Mouse (Mus musculus) adrenal gland, adult 18-20 months (tissue): ENCODE measurements around the gene Cnot10. TPM values are rescaled to one million over a fixed set of nuclear protein-coding genes. Genes with fewer than 3 reads are reported as not detected.
A peak's percentile ranks its signal among the peaks of the same experiment; 100 is the strongest.

Experiments
- DNase-seq, 2 experiments: peaks; one replicate each; pipeline ENCODE4 v3.0.0; 2021 to 2022; ENCODE audit warnings: low spot score in 2 of 2
- total RNA-seq, 2 experiments: library from RNA; stranded (reverse); gene quantifications; 1 replicate in 1 of 2; 2 replicates in 1 of 2; pipeline ENCODE4 v1.2.3; 2021

Gene Cnot10
- total RNA-seq, 2 experiments from 2014 or later, result 28.7 to 34.2 TPM

- peak in 1 of 2 experiments; percentile 26 for DNase-seq
These were observed 55.6 kb downstream of the Cnot10 start for GRCm38 (mm10) chr9:114584183-114585016.

DNA sequence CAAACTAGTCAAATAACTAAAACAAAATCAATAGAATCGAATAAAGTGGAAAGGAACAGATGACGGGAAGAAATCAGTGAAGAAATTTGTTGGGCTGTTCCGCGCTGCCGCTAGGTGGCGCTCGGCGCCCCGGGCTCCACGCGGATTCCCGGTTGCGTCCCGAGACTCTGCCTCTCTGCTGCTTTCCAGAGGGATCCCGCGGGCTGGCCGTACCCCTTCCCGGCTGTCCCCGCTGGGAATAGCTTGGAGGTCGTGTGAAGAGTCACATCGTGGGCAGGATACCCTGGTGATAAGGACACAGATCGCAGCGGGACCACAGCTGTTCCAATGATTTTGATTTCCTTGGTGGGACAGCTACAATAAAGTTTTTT lies 56.2 kb downstream of the Cnot10 start:
- DNase-seq, result peak; percentile 70 to 76

GRCm38 (mm10) chr9:114578646-114579045 lies 61.3 kb downstream of the Cnot10 start:
- no peak for DNase-seq

DNA sequence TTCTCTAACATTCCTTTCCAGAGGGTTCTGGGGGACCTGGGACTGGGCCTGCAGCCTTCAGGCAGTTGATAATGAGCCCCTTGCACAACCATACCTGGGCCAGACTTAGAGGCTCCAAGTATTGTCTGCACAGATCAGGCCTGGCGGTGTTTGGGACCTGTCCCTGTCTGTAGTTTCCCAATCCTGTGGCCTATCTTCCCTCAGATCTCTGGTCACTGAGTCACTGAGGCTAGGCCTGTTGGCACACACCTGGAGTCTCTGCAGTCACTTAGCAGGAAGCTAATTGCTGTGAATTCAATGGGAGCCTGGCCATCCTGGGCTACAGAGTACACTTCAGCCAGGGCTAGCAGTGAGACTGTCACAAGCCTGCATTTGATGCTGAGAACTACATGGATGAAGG lies 64.0 kb downstream of the Cnot10 start:
- DNase-seq, result no peak

- DNase-seq, result no peak
These were observed 66.5 kb downstream of the Cnot10 start for GRCm38 (mm10) chr9:114573528-114573927.

DNA sequence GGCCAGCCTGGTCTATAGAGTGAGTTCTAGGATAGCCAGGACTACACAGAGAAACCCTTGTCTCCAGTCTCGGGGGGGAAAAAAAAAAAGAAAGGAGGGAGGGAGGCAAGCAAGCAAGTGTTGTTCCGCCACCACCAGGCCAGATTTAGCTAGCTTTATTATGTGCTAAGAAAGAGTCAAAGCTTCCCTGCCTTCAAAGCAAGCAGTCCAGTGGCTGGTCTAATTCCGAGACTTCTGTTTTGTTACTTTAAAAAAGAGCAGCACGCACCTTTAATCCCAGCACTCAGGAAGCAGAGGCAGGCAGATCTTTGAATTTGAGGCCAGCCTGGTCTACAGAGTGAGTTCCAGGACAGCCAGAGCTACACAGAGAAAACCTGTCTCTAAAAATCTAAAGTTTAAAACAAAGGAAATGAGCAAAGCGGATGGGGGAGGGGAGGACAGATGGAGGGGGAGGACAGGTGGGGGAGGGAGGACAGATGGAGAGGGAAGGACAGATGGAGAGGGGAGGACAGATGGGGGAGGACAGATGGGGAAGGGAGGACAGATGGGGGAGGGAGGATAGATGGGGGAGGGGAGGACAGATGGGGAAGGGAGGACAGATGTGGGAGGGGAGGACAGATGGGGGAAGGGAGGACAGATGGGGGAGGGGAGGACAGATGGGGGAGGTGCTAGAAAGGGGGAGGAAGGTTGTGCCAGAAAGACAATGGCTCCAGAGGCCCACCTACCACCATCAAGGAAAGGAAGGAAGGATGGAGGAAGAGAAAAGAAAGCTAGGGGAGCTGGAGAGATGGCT lies 71.1 kb downstream of the Cnot10 start:
- DNase-seq, result no peak

- no peak for DNase-seq
These were observed 75.3 kb downstream of the Cnot10 start for GRCm38 (mm10) chr9:114564667-114565066.

GRCm38 (mm10) chr9:114563761-114564606 lies 76.0 kb downstream of the Cnot10 start, which contains the start of gene Trim71:
TSS of gene Trim71 (minus strand) at chr9:114564369.
- no peak for DNase-seq

DNA sequence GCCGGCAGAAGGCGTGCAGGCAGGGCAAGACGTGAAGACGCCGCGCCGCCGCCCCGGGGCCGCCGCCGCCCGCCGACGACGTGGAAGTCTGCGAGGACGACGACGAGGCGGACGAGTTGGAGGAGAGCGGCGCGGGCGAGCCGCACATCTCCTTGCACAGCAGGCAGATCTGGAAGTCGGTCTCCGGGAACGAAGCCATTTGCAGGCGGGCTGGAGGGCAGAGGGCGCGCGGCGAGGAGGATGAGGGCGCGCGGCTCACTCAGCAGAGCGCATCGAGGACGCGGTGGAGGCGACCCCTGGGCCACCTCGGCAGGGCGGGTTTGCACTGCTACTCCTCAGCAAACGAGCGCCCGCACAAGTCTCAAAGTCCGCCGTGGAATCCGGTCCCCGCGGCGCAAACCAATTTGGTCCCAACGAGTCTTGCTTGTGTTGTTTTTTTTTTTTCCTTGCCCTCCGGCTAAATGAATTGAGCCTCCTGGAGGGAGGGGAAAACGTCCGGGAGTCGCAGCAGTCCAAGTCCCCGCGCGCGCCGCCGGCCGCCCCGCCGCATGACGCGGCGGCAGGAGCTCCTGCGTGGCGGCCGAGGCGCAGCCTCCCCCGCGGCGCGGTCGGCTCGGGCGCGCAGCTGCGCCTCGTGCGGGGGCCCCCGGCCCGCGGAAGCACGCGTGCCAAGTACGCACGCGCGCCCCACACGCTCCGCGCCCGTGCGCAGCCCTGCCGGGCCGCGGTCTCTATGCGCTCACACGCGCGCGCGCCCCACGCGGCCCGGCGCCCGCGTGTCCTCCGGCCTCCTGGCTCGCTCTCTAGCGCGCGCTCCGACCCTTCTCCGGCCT lies 76.8 kb downstream of the Cnot10 start:
- no peak for DNase-seq

- DNase-seq, result no peak
These were observed 77.7 kb downstream of the Cnot10 start for GRCm38 (mm10) chr9:114562031-114562918.

DNA sequence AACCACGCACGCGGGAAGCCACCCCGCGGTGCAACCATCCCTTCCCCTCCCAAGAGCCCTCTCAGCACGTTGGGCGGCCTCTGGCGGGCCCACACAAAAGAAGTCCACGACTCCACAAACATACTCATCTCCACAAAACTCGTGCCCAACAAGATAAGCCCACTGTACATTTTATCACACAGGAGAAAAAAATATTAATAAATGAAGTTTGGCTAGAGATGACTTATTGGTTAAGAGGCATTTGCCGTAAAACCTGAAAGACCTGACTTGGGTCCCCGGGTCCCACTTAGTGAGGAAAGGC lies 78.4 kb downstream of the Cnot10 start:
- no peak for DNase-seq

- no peak for DNase-seq
These were observed 79.0 kb downstream of the Cnot10 start for GRCm38 (mm10) chr9:114560771-114561670.

DNA sequence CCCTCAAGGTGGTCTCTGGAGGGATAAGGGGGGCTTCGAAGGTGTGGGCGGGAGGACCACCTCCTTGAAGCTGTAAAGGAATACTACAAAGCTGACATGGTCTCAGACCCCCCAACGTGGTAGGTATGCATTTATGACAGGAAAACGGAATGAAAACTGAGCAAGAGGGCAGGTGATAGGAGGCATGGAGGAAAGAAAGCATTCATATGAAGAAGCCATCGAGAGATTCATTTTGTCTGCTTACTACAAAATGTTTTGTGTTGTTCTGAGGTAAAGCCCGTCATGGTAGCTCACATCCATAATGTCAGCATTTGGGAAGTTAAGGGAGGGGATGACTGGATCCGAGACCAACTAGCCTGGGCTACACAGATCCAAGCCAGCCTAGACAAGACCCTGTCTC lies 79.8 kb downstream of the Cnot10 start:
- no peak for DNase-seq

GRCm38 (mm10) chr9:114557086-114557485 lies 82.9 kb downstream of the Cnot10 start:
- DNase-seq, result no peak

DNA sequence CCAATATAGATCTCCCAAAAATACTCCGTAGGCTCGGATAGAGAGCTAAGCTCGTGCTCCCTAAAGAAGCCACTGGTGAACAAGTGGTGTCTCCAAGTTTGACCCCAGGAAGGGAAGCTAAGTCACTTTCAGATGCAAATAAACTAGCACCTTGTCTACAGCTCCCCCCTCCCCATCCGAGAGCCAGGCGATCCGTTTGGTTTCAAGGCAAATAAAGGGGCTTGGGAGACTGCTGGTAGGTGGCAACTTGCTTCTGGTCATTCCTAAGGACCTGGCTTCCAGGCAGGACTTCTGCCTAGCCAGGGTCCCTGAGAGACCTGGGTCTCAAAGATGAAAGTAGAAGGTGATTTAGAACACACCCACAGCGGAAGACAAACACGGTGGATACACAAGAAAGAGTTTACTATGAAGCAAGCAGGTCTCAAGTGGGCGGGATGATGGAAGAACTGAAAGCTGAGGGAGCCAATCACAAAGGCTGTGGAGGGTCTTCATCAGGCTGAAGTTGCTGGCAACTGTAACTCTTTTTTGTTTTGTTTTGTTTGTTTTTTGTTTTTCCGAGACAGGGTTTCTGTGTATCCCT lies 83.6 kb downstream of the Cnot10 start:
- no peak for DNase-seq

DNA sequence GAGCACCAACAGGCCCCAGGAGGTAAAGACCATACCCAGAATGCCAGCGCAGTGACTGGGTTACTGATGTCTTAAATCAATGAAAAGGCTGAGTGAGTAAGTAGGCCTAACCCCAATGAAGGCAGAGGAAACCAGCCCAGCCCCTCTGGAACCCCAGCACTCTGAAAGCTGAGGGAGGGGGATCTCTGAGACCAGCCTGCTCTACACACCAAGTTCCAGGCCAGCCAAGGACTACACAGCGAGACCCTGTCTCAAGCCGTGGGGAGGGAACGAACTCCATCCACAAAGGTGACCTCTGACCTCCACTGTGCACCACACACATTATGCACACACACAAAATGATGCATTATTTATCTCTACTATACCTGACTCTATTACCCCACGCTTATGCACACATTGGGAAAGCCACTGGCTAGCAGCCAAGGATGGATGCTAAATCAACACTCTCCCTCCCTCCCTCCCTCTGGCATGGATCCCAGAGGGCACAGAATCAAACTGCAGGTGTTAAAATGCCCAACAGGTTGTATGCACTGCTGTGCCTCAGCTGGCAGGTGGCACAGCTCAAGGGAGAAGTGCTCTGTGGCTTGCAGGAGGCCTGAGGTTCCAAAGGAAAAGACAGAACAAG lies 85.5 kb downstream of the Cnot10 start:
- no peak for DNase-seq

DNA sequence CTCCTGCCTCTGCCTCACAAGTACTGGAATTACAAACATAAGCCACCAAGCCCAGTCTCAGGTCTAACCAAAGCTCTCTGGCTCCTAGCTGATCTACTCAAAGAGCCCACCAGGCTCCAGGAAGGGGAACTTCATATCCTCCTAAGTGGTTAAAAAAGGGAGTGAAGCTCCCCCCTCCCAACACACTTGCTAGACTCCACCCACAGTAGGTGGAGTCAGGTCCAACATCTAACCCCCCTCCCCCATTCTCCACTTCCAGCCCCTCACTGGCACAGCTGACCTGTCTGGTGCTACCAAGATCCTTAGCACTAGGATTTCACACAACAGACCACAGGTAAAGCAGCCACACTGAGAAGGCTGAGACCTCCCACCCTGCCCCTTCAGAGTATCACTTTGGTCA lies 86.2 kb downstream of the Cnot10 start:
- DNase-seq, result no peak

- no peak for DNase-seq
These were observed 90.0 kb downstream of the Cnot10 start for GRCm38 (mm10) chr9:114550033-114550432.
